Mouse (Mus musculus) mesoderm, embryonic 11.5 days (tissue): Measurements from ENCODE around the gene 2210408I21Rik.
A peak's percentile ranks its signal among the peaks of the same experiment; 100 is the strongest.
"Not testable (repeated sequence)": the region's sequence is repeated elsewhere in the genome, so short reads cannot be mapped to it uniquely, and the experiment has no call there.

ENCODE experiments used
- DNase-seq: peaks from one replicate; pipeline ENCODE4 v3.0.0-alpha.2; 2012; ENCODE audit warnings: low read depth, low spot score

Gene 2210408I21Rik

GRCm38 (mm10) chr13:77134931-77135620, at the start of gene 2210408I21Rik, which contains the start of gene Slf1:
Gene 2210408I21Rik, plus strand, starts transcription at chr13:77135540.
Gene Slf1, minus strand, starts transcription at chr13:77135473.
- DNase-seq = peak; percentile 90

DNA sequence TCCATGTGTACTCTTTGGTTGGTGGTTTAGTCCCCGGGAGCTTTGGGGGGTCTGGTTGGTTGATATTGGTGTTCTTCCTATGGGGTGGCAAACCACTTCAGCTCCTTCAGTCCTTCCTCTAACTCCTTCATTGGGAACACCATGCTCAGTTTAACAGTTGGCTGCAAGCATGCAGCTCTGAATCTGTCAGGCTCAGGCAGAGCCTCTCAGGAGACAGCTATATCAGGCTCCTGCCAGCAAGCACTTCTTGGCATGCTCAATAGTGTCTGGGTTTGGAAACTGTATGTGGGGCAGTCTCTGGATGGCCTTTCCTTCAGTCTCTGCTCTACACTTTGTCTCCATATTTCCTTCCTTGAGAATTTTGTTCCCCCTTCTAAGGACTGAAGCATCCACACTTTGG, 42.5 kb upstream of the 2210408I21Rik start:
- not testable (repeated sequence) for DNase-seq

DNA sequence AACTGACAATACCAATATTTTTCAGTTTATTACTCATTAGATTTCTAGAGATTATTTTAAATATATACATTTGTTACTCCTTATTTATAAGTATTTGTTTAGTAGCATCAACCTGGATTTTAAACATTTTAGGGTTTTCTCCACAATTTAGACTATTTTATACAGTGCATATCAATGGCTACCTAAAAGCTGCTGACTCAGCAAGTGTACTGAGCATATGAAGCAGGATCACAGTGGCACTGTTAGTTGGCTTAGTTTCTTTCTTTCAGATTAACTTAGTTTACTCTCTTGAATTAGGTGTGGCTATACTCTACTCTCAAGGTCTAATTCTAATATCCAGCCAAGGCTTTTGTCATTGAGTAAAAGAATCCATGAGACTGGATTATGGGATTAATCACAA, 27.6 kb upstream of the 2210408I21Rik start:
- DNase-seq = no peak

DNA sequence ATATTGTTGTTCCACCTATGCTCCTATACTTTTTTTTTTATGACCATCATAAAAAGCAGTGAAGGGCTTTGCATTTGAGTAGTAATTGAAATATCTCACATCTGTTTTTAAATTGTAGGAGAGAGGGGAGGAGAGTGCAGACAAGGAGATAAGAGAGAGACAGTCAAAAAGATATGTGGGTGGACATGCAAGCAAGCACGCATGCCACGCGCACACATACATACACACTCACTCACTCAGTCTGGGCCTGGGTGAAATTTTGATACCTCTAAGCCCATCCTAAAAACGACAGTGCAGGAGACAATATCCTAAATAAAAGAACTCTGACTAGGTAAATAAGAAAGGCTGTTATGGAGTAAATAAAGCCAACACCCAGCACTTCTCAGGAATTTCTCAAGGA, 16.6 kb upstream of the 2210408I21Rik start:
- DNase-seq = no peak

GRCm38 (mm10) chr13:77125159-77125558, 10.2 kb upstream of the 2210408I21Rik start:
- DNase-seq = no peak

- no peak for DNase-seq
Measured at GRCm38 (mm10) chr13:77128240-77128639, 7.1 kb upstream of the 2210408I21Rik start.

GRCm38 (mm10) chr13:77131132-77131531, 4.2 kb upstream of the 2210408I21Rik start:
- DNase-seq = no peak

GRCm38 (mm10) chr13:77135621-77135981, 261 bp downstream of the 2210408I21Rik start:
- no peak for DNase-seq

DNA sequence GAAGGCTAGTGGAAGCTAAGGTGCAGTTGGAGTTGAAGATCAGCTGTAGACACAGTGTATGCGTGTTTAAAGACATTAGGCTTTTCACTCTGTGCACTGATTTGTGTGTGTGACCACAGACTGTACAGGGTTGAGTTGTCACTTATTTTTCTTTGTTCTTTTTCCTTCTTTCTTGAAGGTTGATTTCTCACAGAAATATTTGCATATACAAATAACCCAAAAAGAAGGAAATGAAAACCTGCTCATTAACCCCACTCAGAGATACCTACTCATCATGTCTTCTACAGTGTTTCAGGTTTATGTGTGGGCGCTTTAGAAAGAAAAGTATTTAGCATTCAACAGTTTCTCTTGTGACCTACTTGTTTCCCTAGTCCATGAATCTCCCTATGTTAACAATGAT, 5.5 kb downstream of the 2210408I21Rik start:
- no peak for DNase-seq

GRCm38 (mm10) chr13:77177931-77178330, 42.6 kb downstream of the 2210408I21Rik start:
- DNase-seq = no peak

GRCm38 (mm10) chr13:77190606-77191005, 55.3 kb downstream of the 2210408I21Rik start:
- DNase-seq = no peak

- no peak for DNase-seq
Measured at GRCm38 (mm10) chr13:77192201-77192600, 56.9 kb downstream of the 2210408I21Rik start.

DNA sequence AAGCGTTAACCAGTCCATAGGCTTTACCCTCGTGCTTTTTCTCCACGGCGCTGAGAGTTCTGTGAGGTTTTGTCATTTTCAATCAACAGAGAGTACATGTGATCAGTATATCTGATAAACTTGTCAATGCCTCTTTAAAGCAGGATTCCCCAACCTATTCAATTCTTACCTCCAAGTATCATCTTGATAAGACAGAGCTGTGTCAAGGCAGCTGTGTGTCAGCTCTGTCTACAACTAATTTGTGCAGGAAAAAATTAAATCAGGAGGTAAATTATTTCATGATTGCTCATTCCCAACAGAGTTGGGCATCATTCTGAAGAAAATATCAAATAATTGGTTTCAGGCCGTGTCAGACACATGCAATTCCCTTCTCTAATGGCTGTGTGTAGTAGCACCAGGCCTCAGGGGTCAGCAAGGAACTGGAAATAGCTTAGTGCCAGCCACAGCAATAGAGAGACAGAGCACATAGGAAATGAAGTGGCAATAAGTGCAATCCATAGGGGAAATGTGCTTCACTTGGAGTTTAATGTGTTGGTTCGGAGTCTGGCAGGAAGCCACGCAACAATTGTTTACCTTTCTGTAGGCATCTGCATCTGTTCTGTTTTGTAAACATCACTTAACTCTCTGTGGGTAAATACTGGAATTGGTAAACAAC, 73.6 kb downstream of the 2210408I21Rik start:
- DNase-seq = no peak

DNA sequence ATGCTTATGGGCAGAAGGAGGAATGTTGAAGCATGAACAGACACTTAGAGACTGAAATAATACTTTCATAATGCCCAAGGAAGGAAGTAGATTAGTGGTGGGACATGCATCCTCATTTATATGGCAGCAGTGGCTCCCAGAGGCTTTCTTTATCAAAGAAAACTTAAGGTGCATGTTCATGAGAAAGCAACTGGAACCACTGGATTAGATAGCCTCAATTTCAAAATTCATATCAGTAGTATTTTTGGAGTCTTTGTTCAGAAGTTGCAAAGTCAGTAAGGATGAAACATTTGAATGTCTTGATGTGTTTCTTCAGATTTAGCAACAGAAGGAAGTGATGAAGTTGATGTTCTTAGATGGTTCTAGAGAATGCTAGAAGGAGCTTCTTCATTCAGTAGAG, 77.9 kb downstream of the 2210408I21Rik start:
- DNase-seq = no peak

DNA sequence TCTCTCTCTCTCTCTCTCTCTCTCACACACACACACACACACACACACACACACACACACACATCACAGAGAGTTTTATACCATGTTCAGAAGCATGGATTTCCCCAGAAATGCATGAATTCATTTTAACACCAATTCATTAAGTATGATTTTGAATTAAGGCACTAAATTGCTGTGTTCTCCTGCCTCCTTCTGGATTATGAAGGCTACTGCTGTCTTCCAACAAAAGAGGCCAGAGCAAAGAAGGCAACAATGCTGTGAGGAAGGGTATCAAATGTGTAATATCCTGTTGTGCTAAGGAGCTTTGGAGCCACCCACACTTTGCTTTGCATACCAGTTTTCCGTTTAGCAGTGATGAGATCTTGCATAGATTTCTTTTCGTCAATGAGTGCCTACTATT, 80.1 kb downstream of the 2210408I21Rik start:
- DNase-seq = no peak

- DNase-seq = no peak
Measured at GRCm38 (mm10) chr13:77217672-77218280, 82.4 kb downstream of the 2210408I21Rik start.

DNA sequence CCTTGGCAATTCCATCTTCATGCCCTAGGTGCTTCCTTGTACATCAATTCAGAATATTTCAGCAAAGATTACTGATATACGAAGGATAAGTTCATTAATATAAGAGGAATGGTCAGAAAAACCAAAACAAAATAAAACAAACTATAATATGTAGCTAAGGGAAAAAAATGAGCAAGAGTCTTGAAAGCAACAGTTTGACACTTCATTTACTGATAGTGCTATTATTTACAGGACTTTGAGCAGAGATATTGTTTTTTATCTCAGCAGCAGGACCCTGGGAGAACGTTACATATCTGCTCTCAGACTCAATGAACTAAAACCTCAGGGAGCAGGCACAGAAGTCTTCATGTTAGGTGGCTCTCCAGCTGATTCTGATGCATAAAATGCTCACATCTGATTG, 85.7 kb downstream of the 2210408I21Rik start:
- DNase-seq = no peak

- DNase-seq = no peak
Measured at GRCm38 (mm10) chr13:77256541-77256940, 121.2 kb downstream of the 2210408I21Rik start.

- DNase-seq = no peak
Measured at GRCm38 (mm10) chr13:77262715-77263338, 127.5 kb downstream of the 2210408I21Rik start.

DNA sequence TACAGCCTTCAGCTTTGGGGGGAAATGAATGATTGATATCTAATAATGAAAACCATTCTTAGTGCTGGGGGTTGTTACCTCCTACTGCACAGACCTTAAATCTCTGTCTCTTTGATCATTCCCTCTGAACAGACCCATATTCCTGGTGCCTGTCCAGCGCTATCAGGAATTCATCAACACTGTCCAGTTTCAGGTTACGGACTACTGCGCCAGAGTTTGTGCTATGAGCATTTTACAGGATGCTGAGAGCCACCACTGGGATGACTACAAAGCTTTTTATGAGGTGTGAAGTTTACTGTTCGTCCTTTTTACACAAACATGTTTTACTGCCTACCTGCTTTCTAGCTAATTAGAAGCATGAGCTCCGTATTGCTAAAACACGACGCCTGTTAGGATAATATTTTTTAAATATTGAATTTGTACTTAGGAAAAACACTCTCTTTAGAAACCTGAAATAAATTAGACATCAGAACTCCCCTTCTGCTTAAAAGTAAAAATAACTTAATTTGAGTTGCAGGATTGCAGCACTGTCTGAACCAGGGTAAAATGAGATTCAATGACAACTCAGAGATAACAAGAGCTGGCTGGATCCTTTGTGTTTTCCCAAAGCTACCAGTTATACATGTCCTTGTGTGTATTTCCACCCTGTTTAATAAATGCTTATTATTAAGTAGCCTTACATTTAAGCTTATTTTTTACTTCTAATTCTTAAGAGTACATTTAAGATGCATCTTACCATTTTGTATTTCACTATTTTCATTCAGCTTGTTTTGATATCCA, 128.2 kb downstream of the 2210408I21Rik start:
- DNase-seq = peak; percentile 66

DNA sequence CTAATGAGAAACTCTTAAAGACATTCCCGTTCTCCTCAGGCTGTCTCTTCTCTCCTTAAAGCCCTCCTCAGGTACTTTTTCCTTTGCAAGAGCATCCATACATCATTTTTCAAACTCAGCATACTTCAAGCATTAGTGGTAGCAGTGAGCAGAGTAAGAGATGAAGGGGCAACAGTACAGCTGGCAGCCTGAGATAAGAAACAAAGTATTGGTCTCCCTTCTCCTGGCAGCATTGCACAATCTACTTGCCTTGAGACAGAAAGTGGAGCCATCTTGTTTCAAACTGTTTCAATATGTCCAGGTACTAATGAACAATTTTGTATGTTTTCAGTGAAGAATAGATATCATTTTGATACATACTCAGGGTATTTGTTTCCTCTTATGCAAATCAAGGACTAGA, 129.1 kb downstream of the 2210408I21Rik start:
- DNase-seq = no peak
